Comparison of ENCODE assay signal across 29 mouse cellular contexts in the genomic region with DNA sequence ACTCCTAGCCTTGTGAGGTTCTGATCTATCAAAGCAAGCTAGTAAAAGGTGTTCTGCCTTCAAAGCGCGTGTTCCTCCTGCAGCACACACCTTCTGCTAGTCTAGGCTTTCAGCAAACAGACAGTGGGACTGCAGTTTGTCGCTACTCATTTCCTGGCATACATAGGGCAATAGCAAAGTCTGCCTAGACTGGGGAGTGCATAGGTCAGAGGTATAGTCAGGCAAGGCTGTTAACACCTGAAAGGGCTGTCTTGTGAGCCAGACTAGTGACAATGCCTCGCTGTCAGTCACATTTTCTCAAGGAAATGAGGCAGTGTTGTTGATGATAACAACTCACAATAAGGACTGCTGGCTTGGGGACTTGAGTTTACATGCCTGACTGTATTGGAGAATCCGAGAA. TPM values are rescaled to one million over a fixed set of nuclear protein-coding genes. Genes with fewer than 3 reads are reported as not detected.
"Had no signal": no experiment of that assay in that cellular context is flagged by ENCODE, and none has a peak within 500 bp of the region (broad histone marks: within the 10 kb centered on the region; RNA-seq: fewer than 3 reads in every experiment).

No protein-coding gene starts in this region.

- H3K4me3 ChIP-seq: heart, adult 2 months; heart, embryonic 13.5 days; heart, embryonic 15.5 days; hindbrain, embryonic 13.5 days; hindbrain, embryonic 15.5 days; kidney, embryonic 15.5 days; limb, embryonic 13.5 days; limb, embryonic 15.5 days; liver, embryonic 12.5 days had no signal

- H3K9ac ChIP-seq: heart, embryonic 13.5 days; heart, embryonic 15.5 days; hindbrain, embryonic 13.5 days; hindbrain, embryonic 15.5 days; kidney, embryonic 15.5 days; limb, embryonic 13.5 days; limb, embryonic 15.5 days; liver, embryonic 12.5 days had no signal

- H3K9me3 ChIP-seq: heart, embryonic 13.5 days; heart, embryonic 15.5 days; hindbrain, embryonic 13.5 days; hindbrain, embryonic 15.5 days; kidney, embryonic 15.5 days; limb, embryonic 13.5 days; limb, embryonic 15.5 days; liver, embryonic 12.5 days had no signal

- H3K27me3 ChIP-seq: heart, embryonic 13.5 days; heart, embryonic 15.5 days; hindbrain, embryonic 13.5 days; hindbrain, embryonic 15.5 days; kidney, embryonic 15.5 days; limb, embryonic 13.5 days; limb, embryonic 15.5 days; liver, embryonic 12.5 days had no signal

- H3K36me3 ChIP-seq: heart, embryonic 13.5 days; heart, embryonic 15.5 days; hindbrain, embryonic 13.5 days; hindbrain, embryonic 15.5 days; kidney, embryonic 15.5 days; limb, embryonic 13.5 days; limb, embryonic 15.5 days; liver, embryonic 12.5 days had no signal

- H3K4me2 ChIP-seq: heart, embryonic 11.5 days; heart, embryonic 13.5 days; heart, embryonic 15.5 days; hindbrain, embryonic 13.5 days; hindbrain, embryonic 15.5 days; kidney, embryonic 15.5 days; limb, embryonic 13.5 days; limb, embryonic 15.5 days; liver, embryonic 12.5 days had no signal

- DNase-seq: gastrocnemius, postnatal 14 days; gastrocnemius, postnatal 36 days; heart, adult 11 months; heart, adult 2 months; heart, postnatal 14 days; heart, postnatal 36 days; kidney, adult 2 months; kidney, adult 9 months; kidney, postnatal 14 days; kidney, postnatal 36 days; layer of hippocampus, adult 9-11 months; layer of hippocampus, postnatal 36 days; left cerebral cortex, postnatal 4 days had no signal

- H3K27ac ChIP-seq: heart, adult 2 months; heart, embryonic 13.5 days; heart, embryonic 15.5 days; hindbrain, embryonic 13.5 days; hindbrain, embryonic 15.5 days; hindbrain, postnatal 0 days; kidney, embryonic 15.5 days; kidney, postnatal 0 days; limb, embryonic 13.5 days; limb, embryonic 15.5 days; liver, embryonic 12.5 days had no signal

- ATAC-seq: hindbrain, postnatal 0 days; liver, embryonic 12.5 days had no signal

- H3K4me1 ChIP-seq: heart, embryonic 13.5 days; heart, embryonic 15.5 days; hindbrain, embryonic 13.5 days; hindbrain, embryonic 15.5 days; kidney, embryonic 15.5 days; limb, embryonic 13.5 days; limb, embryonic 15.5 days; liver, embryonic 12.5 days had no signal

RNA-seq across cellular contexts. Expression of a gene that starts 35.0 kb away (rescaled TPM):
- polyA plus RNA-seq: liver, adult 2 months had no signal

RNA-seq across cellular contexts. Expression of a gene that starts 44.0 kb away (rescaled TPM):
- polyA plus RNA-seq: gonadal fat pad, adult 2 months; heart, adult 2 months; heart, embryonic 11.5 days; heart, embryonic 13.5 days; heart, embryonic 15.5 days; heart, postnatal 0 days; hindbrain, embryonic 11.5 days; kidney, embryonic 15.5 days; kidney, postnatal 0 days; large intestine, adult 2 months; liver, adult 2 months; liver, embryonic 12.5 days had no signal
